Comparison of ENCODE assay signal across 9 mouse cellular contexts in genomic region chr8:105593859-105594258, GRCm38 (mm10). TPM values are rescaled to one million over a fixed set of nuclear protein-coding genes. Genes with fewer than 3 reads are reported as not detected.
DNase-seq lines count a peak whose midpoint lies in the region; ATAC-seq and TF ChIP-seq lines count a peak whose summit lies in the region.
"Had no signal": no experiment of that assay in that cellular context is flagged by ENCODE, and none has a peak within 500 bp of the region (broad histone marks: within the 10 kb centered on the region; RNA-seq: fewer than 3 reads in every experiment).

No protein-coding gene starts in this region.

- H3K9ac ChIP-seq in liver, embryonic 11.5 days (ENCODE audit: low read depth, low read length) = no peak overlapping the region
- peak overlapping the region; percentile 23 for H3K9ac ChIP-seq in heart, embryonic 15.5 days

- peak; percentile 41 for DNase-seq in liver, embryonic 11.5 days (ENCODE audit: low spot score)
- no peak for DNase-seq in liver
- peak; percentile 69 for DNase-seq in embryo, embryonic 10.5 days (ENCODE audit: low spot score)
- peak; percentile 51 to 73 for DNase-seq in kidney, postnatal 25 days
- no peak for DNase-seq in cerebellum, adult 2 months
- DNase-seq in spleen, postnatal 10 days (ENCODE audit: low spot score in 2 of 2) = no peak

- H3K27me3 ChIP-seq in liver, embryonic 11.5 days (replicated peaks; ENCODE audit: control insufficient read depth, insufficient read depth, low read length) = peaks cover 3% of the 10 kb centered on the region
- H3K27me3 ChIP-seq in heart, embryonic 15.5 days = no peaks in the 10 kb centered on the region
- H3K27me3 ChIP-seq in small intestine, adult 2 months (ENCODE audit: control insufficient read depth, insufficient read depth, low read length) = no peaks in the 10 kb centered on the region
- no peaks in the 10 kb centered on the region for H3K27me3 ChIP-seq in cerebellum, adult 2 months (ENCODE audit: control insufficient read depth, insufficient read depth, low read length)

- no peaks in the 10 kb centered on the region for H3K36me3 ChIP-seq in liver, embryonic 11.5 days (ENCODE audit: control insufficient read depth, insufficient read depth, low read length)
- H3K36me3 ChIP-seq in heart, embryonic 15.5 days = no peaks in the 10 kb centered on the region
- no peaks in the 10 kb centered on the region for H3K36me3 ChIP-seq in small intestine, adult 2 months (ENCODE audit: control insufficient read depth, insufficient read depth, low read length)
- H3K36me3 ChIP-seq: G1E had no signal

- 16% methylated on average over 15 of the region's 15 CpGs for WGBS in liver, embryonic 11.5 days
- WGBS in heart, embryonic 15.5 days = 12% methylated on average over 15 of the region's 15 CpGs
- 30% methylated on average over 15 of the region's 15 CpGs for WGBS in small intestine, adult 2 months
- WGBS in cerebellum, adult 2 months = 37% methylated on average over 15 of the region's 15 CpGs

- 0 out of 2 replicates have a peak, but pooled peaks have one; percentile 42 for ATAC-seq in liver, embryonic 11.5 days (replicated peaks; ENCODE audit: low FRiP score)
- ATAC-seq in heart, embryonic 15.5 days (replicated peaks; ENCODE audit: insufficient number of reproducible peaks, insufficient read depth, low FRiP score, low read depth) = peak; percentile 69

- peak overlapping the region; percentile 43 for H3K4me2 ChIP-seq in liver, embryonic 11.5 days
- H3K4me2 ChIP-seq in heart, embryonic 15.5 days = peak overlapping the region; percentile 47

- TF ChIP-seq POLR2A in small intestine, adult 2 months (IDR thresholded peaks at IDR 0.05; ENCODE audit: low read depth, low read length) = no peak
- no peak for TF ChIP-seq POLR2A in cerebellum, adult 2 months (IDR thresholded peaks at IDR 0.05; ENCODE audit: borderline replicate concordance, insufficient read depth, low read length)

- peaks cover 12% of the 10 kb centered on the region for H3K4me1 ChIP-seq in liver, embryonic 11.5 days (replicated peaks; ENCODE audit: control insufficient read depth, insufficient read depth, low read length)
- peaks cover 30% of the 10 kb centered on the region for H3K4me1 ChIP-seq in heart, embryonic 15.5 days (replicated peaks)
- no peaks in the 10 kb centered on the region for H3K4me1 ChIP-seq in small intestine, adult 2 months (ENCODE audit: control insufficient read depth, insufficient read depth, insufficient read length, low read length)
- peaks cover 3% of the 10 kb centered on the region; the same call in 1 of the 2 replicates for H3K4me1 ChIP-seq in cerebellum, adult 2 months (ENCODE audit: control insufficient read depth, insufficient read depth, low read length)

- H3K4me3 ChIP-seq in liver, embryonic 11.5 days (ENCODE audit: low read depth, low read length) = no peak overlapping the region
- peak overlapping the region; percentile 35 for H3K4me3 ChIP-seq in heart, embryonic 15.5 days
- H3K4me3 ChIP-seq in small intestine, adult 2 months (ENCODE audit: low read depth, low read length) = peak overlapping the region; percentile 4; the same call in 1 of the 2 replicates
- no peak overlapping the region for H3K4me3 ChIP-seq in cerebellum, adult 2 months (replicated peaks; ENCODE audit: insufficient read depth, low read depth, low read length)

- TF ChIP-seq CTCF in small intestine, adult 2 months (IDR thresholded peaks at IDR 0.05; ENCODE audit: extremely low read depth, insufficient read length, insufficient replicate concordance, low read depth, low read length) = no peak
- TF ChIP-seq CTCF in cerebellum, adult 2 months (IDR thresholded peaks at IDR 0.05; ENCODE audit: borderline replicate concordance, insufficient read depth, low read depth, low read length) = no peak

- peak overlapping the region; percentile 52; the same call in 1 of the 2 replicates for H3K27ac ChIP-seq in liver, embryonic 11.5 days (ENCODE audit: low read depth, low read length)
- H3K27ac ChIP-seq in heart, embryonic 15.5 days = peak overlapping the region; percentile 79
- H3K27ac ChIP-seq in small intestine, adult 2 months (ENCODE audit: insufficient read depth, low read depth, low read length) = no peak overlapping the region
- H3K27ac ChIP-seq in cerebellum, adult 2 months (ENCODE audit: insufficient read depth, low read length) = no peak overlapping the region

- no peaks in the 10 kb centered on the region for H3K9me3 ChIP-seq in liver, embryonic 11.5 days (ENCODE audit: control insufficient read depth, low read length)
- H3K9me3 ChIP-seq in heart, embryonic 15.5 days (replicated peaks) = no peaks in the 10 kb centered on the region
- H3K9me3 ChIP-seq: G1E had no signal

RNA-seq across cellular contexts. Expression of gene Ripor1, which starts 11.2 kb away (rescaled TPM):
- polyA plus RNA-seq in liver, embryonic 11.5 days (2014; fragmentation: Nextera tagmentation; extraction: Ambion mirVana) = 31.4 and 33.0 TPM in 2 replicates
- polyA plus RNA-seq in heart, embryonic 15.5 days (2015; fragmentation: Nextera tagmentation; extraction: Ambion mirVana) = 27.9 and 36.5 TPM in 2 replicates
- 11.8 and 12.0 TPM in 2 replicates for polyA plus RNA-seq in small intestine, adult 2 months (2012; rRNA removed)
- polyA plus RNA-seq in cerebellum, adult 2 months (2012; rRNA removed) = 33.4 and 35.9 TPM in 2 replicates

RNA-seq across cellular contexts. Expression of gene Atp6v0d1, which starts 28.0 kb away (rescaled TPM):
- polyA plus RNA-seq in liver, embryonic 11.5 days (2014; fragmentation: Nextera tagmentation; extraction: Ambion mirVana) = 74.2 and 76.3 TPM in 2 replicates
- polyA plus RNA-seq in heart, embryonic 15.5 days (2015; fragmentation: Nextera tagmentation; extraction: Ambion mirVana) = 50.0 and 63.3 TPM in 2 replicates
- 41.9 and 70.8 TPM in 2 replicates for polyA plus RNA-seq in small intestine, adult 2 months (2012; rRNA removed)
- polyA plus RNA-seq in cerebellum, adult 2 months (2012; rRNA removed) = 333 and 336 TPM in 2 replicates

RNA-seq across cellular contexts. Expression of gene Ctcf, which starts 42.5 kb away (rescaled TPM):
- polyA plus RNA-seq in liver, embryonic 11.5 days (2014; fragmentation: Nextera tagmentation; extraction: Ambion mirVana) = 79.0 and 83.2 TPM in 2 replicates
- 64.5 and 77.1 TPM in 2 replicates for polyA plus RNA-seq in heart, embryonic 15.5 days (2015; fragmentation: Nextera tagmentation; extraction: Ambion mirVana)
- 5.3 and 8.4 TPM in 2 replicates for polyA plus RNA-seq in small intestine, adult 2 months (2012; rRNA removed)
- polyA plus RNA-seq in cerebellum, adult 2 months (2012; rRNA removed) = 41.6 and 45.7 TPM in 2 replicates

RNA-seq across cellular contexts. Expression of gene Agrp, which starts 43.3 kb away (rescaled TPM):
- 0.53 TPM in 1 of 2 replicates, not detected in the other for polyA plus RNA-seq in liver, embryonic 11.5 days (2014; fragmentation: Nextera tagmentation; extraction: Ambion mirVana)
- polyA plus RNA-seq in heart, embryonic 15.5 days (2015; fragmentation: Nextera tagmentation; extraction: Ambion mirVana) = 0.24 and 0.29 TPM in 2 replicates
- 0.35 TPM in 1 of 2 replicates, not detected in the other for polyA plus RNA-seq in small intestine, adult 2 months (2012; rRNA removed)
- polyA plus RNA-seq in cerebellum, adult 2 months (2012; rRNA removed) = 0.36 and 1.00 TPM in 2 replicates
- polyA plus RNA-seq: G1E had no signal

Comparison
In these comparisons a context has a peak if more than half of its experiments do, and no peak if none do; other contexts are left out.
1. DNase-seq: peak in liver, embryonic 11.5 days (single experiment), embryo, embryonic 10.5 days (single experiment) and kidney, postnatal 25 days (2 of 2); none in liver (single experiment), cerebellum, adult 2 months (0 of 2) and spleen, postnatal 10 days (0 of 2).
2. H3K27ac ChIP-seq: peak in liver, embryonic 11.5 days (single experiment) and heart, embryonic 15.5 days (single experiment); none in small intestine, adult 2 months (single experiment) and cerebellum, adult 2 months (single experiment).
3. H3K4me3 ChIP-seq: peak in heart, embryonic 15.5 days (single experiment) and small intestine, adult 2 months (single experiment); none in liver, embryonic 11.5 days (single experiment) and cerebellum, adult 2 months (single experiment).